Mouse (Mus musculus) C2C12 (cell line): Measurements from ENCODE around the gene Treh. TPM values are rescaled to one million over a fixed set of nuclear protein-coding genes. Genes with fewer than 3 reads are reported as not detected.

Source experiments
- H3K27me3 ChIP-seq: one replicate; pipeline ENCODE4 v1.6.1; 2011; ENCODE audit not compliant: control insufficient read depth, insufficient read depth, insufficient read length
- H3K36me3 ChIP-seq: one replicate; pipeline ENCODE4 v1.6.1; 2011; ENCODE audit not compliant: control insufficient read depth, insufficient read depth
- H3K4me3 ChIP-seq: one replicate; pipeline ENCODE4 v1.5.1; 2011; ENCODE audit warnings: mild to moderate bottlenecking, control low read depth; ENCODE audit not compliant: poor library complexity, insufficient read depth, severe bottlenecking
- H3K79me2 ChIP-seq: one replicate; pipeline ENCODE4 v1.6.1; 2011; ENCODE audit not compliant: control insufficient read depth, insufficient read depth
- H3K79me3 ChIP-seq: one replicate; pipeline ENCODE4 v1.6.1; 2011; ENCODE audit warnings: low read depth, control low read depth
- H3ac ChIP-seq: one replicate; pipeline ENCODE3; 2011; ENCODE audit warnings: low read depth; ENCODE audit not compliant: control insufficient read depth, insufficient read length
- CEBPB ChIP-seq: IDR thresholded peaks from one replicate; pipeline ENCODE4 v1.6.1; 2011; ENCODE audit warnings: low read depth, mild to moderate bottlenecking, control low read depth, moderate library complexity
- CTCF ChIP-seq: IDR thresholded peaks from one replicate; pipeline ENCODE4 v1.5.1; 2011; ENCODE audit not compliant: control insufficient read depth, insufficient read depth, insufficient read length
- FOSL1 ChIP-seq: IDR thresholded peaks from one replicate; pipeline ENCODE4 v1.8.0; 2011; ENCODE audit warnings: mild to moderate bottlenecking, low read length; ENCODE audit not compliant: poor library complexity, insufficient read depth, severe bottlenecking
- MAX ChIP-seq: IDR thresholded peaks from one replicate; pipeline ENCODE4 v1.6.1; 2011; ENCODE audit warnings: mild to moderate bottlenecking, control low read depth
- MYOD1 ChIP-seq: IDR thresholded peaks from one replicate; pipeline ENCODE4 v1.6.1; 2011; ENCODE audit warnings: low read depth; ENCODE audit not compliant: control insufficient read depth, insufficient read length
- MYOG ChIP-seq: IDR thresholded peaks from one replicate; pipeline ENCODE4 v1.6.1; 2011; ENCODE audit not compliant: control insufficient read depth, insufficient read length; ENCODE audit errors: extremely low read depth
- USF1 ChIP-seq: IDR thresholded peaks from one replicate; pipeline ENCODE4 v1.6.1; 2011; ENCODE audit warnings: low read depth, mild to moderate bottlenecking, control low read depth, moderate library complexity
- polyA plus RNA-seq: library from polyadenylated mRNA; unstranded; fragments of >200 nt; fragmentation: generic; extraction: Trizol; gene quantifications from one replicate; pipeline ENCODE4 v1.2.1, GENCODE M21; 2012; ENCODE audit warnings: missing spikeins

The Treh gene
- polyA plus RNA-seq, 1 experiment, result not detected

DNA sequence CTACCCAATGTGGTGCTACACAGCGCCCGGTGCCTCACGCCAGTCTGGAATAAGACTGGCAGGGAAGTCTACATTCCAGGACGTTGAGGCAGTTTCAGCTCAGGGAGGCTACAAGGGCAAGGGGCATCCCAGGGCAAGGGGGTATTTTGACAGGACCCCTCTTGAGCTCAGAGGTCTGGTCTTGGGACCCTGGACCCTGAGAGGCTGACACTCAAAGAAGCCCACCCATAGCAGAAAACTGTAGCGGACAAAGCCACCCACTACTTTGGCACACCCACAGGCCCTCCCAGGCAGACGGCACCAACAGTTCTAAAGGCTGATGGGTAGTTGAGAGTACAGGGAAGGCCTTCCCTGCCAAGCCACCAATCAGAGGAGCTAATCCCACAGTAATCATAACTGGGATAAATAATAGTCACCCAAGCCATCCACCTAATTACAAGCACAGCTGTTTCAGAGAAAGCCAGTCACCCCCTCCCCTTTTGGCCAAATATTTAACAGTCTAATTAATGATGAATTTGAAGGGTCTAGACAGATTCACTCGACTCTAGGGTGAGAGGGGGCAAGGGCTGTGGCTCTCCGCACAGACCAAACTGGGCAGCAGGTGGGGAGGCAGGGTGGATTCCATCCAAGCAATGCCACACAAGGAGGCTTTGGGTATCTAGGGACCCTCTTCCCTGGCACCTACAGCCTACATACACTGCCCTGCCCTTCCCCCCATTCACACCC lies 46.8 kb downstream of the Treh start:
- Histone ChIP-seq H3K36me3 (peaks cover 27% of the 10 kb centered on the region), H3ac (no peak overlapping the region), H3K79me3 (peaks cover 16% of the 10 kb centered on the region), H3K79me2 (peaks cover 42% of the 10 kb centered on the region), H3K27me3 (no peaks in the 10 kb centered on the region), H3K4me3 (no peak overlapping the region)
- TF ChIP-seq CTCF (no peak), CEBPB (no peak), FOSL1 (no peak), USF1 (no peak), MAX (no peak)

DNA sequence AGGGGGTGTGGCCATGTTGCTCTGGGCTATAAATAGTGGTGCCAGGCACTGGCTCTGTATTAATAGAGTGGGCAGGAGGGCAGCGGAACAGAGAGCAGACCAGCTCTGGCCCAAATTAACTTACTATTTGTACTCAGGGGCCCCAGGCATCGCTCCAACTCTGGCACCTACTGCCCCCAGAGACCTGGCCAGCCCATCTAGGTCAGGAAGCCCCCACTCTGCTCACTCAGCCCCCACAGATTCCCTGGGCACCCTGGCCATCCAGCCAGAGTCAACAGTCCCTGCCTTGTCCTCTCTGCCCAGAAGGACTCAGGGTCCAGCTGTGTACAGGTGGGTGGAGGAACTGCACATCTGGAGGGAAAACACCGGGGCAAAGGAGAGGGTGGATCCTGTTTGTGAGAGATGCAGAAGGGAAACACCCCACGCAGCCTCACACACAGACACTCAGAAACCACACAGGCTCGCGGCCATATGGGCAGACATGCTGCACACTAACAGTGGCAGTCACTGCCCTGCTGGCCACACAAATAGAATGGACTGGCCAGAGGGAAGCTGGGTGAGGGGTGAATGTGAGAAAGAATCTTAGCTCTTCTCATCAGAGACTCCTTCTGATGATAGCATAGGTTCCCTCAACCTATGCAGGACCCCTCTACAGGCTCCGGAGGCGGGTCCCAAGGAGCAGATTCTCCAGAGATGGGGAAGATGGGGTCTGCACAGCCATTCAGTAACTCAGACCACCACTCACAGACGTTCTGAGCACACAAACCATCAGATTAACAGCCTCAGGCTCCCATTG lies 47.5 kb downstream of the Treh start:
- H3K36me3 ChIP-seq, result peaks cover 30% of the 10 kb centered on the region
- peak overlapping the region; percentile 43 for H3K4me3 ChIP-seq
- peaks cover 16% of the 10 kb centered on the region for H3K79me3 ChIP-seq
- peak overlapping the region; percentile 92 for H3ac ChIP-seq
- H3K27me3 ChIP-seq, result no peaks in the 10 kb centered on the region
- no peak for TF ChIP-seq CEBPB
- no peak for TF ChIP-seq FOSL1
- TF ChIP-seq MAX, result no peak
- no peak for TF ChIP-seq USF1
- no peak for TF ChIP-seq CTCF
- TF ChIP-seq MYOD1, result no peak
- no peak for TF ChIP-seq MYOG
- H3K79me2 ChIP-seq, result peaks cover 39% of the 10 kb centered on the region

DNA sequence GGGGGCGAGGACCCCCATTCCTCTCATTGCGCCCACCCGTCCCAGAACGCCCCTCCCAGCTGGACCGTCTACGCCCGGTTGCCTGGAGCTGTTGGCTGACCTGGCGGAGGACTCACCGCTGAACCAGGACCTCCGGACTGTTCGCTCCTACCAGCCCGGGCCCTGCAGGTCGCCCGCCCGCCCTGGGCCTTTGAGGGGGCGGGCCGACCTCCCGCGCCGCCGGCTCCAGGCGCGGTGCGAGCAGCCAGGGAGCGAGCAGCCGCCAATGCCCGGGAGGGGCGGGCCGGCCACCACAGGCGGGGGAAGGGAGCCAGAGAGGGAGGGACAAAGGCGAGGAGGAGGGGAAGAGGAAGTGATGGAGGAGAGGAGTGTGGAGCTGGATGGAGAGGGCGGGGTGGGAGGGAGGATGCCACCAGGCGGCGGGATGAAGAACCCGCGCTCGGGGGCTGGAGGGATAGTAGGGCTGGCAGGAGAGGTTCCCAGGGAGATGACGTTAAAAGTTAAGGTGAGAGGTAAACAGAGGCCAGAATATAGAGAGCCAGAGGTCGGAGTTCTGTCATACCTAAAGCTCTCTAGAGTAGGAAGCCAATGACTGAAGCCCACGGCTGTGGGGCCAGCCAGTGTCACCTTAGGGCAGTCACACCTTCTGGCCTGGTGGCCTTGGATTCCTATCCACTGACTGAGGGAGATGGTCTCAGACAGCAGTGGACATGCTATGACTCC lies 48.3 kb downstream of the Treh start:
- Histone ChIP-seq H3K27me3 (no peaks in the 10 kb centered on the region), H3ac (peak overlapping the region; percentile 92), H3K36me3 (peaks cover 30% of the 10 kb centered on the region), H3K4me3 (peak overlapping the region; percentile 43), H3K79me3 (peaks cover 16% of the 10 kb centered on the region), H3K79me2 (peaks cover 39% of the 10 kb centered on the region)
- TF ChIP-seq CEBPB (no peak), MYOG (no peak), FOSL1 (no peak), CTCF (no peak), MAX (no peak), MYOD1 (no peak), USF1 (no peak)

DNA sequence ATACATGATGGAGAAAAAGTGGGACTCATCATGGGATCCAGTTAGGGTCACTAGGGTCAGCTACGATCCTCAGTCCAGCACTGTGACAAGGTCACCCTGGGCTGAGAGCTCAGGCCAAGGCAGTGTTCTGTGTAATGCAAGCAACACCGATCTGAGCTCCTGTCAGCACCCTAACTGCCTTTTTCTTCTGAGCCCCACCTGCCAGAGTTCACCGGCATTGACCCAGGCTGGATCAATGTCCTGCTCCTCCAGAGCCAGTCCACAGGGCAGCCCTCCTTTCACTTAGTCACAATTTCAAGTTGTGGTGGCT lies 48.8 kb downstream of the Treh start:
- TF ChIP-seq CTCF, result no peak
- TF ChIP-seq FOSL1, result no peak
- TF ChIP-seq MYOD1, result no peak
- no peak for TF ChIP-seq CEBPB
- TF ChIP-seq MAX, result no peak
- TF ChIP-seq MYOG, result no peak
- no peak for TF ChIP-seq USF1
- Histone ChIP-seq H3K79me2 (peaks cover 39% of the 10 kb centered on the region), H3K79me3 (peaks cover 16% of the 10 kb centered on the region), H3K36me3 (peaks cover 29% of the 10 kb centered on the region), H3K4me3 (no peak overlapping the region), H3K27me3 (no peaks in the 10 kb centered on the region), H3ac (no peak overlapping the region)

DNA sequence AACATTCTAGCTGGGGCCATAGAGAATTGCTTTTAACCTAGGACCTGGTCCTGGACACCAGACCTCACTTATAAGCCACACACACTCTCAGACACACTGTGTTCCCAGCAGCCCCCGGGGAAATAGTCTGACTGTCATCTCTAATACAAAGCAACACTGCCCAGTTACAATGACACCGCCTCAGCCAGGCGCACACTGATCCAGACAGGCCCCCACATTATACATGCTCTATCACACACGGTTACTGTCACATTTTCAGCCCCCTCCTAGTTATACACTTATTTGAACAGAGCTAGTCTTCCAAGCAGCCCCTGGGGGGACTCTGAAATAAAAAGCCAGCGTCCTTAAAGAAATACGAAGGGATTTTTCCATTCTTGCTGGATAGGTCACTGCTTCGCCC lies 49.5 kb downstream of the Treh start:
- Histone ChIP-seq H3ac (no peak overlapping the region), H3K4me3 (no peak overlapping the region), H3K79me2 (peaks cover 39% of the 10 kb centered on the region), H3K79me3 (peaks cover 18% of the 10 kb centered on the region), H3K27me3 (no peaks in the 10 kb centered on the region), H3K36me3 (peaks cover 30% of the 10 kb centered on the region)
- TF ChIP-seq CTCF, result no peak
- no peak for TF ChIP-seq MAX
- no peak for TF ChIP-seq CEBPB
- no peak for TF ChIP-seq MYOD1
- no peak for TF ChIP-seq MYOG
- TF ChIP-seq FOSL1, result no peak
- no peak for TF ChIP-seq USF1
